Mouse (Mus musculus) hindbrain, embryonic 11.5 days (tissue): ENCODE measurements around the gene Zdhhc14. TPM values are rescaled to one million over a fixed set of nuclear protein-coding genes. Genes with fewer than 3 reads are reported as not detected.
A peak's percentile ranks its signal among the peaks of the same experiment; 100 is the strongest.

ENCODE experiments used
- ATAC-seq: fragments of 200-750 bp; cut with Nextera tagmentation; 2 replicates; pipeline ENCODE4 v1.8.0; 2017; ENCODE audit warnings: mild to moderate bottlenecking, moderate TSS enrichment, moderate library complexity; ENCODE audit not compliant: low FRiP score
- DNase-seq: peaks from one replicate; pipeline ENCODE4 v3.0.0-alpha.2; 2015; ENCODE audit warnings: low spot score
- H3K27ac ChIP-seq: fragments of 300-500 bp; sonication (generic); 2 replicates; pipeline ENCODE4 v1.5.1; 2014; ENCODE audit warnings: mild to moderate bottlenecking, low read depth, low read length
- H3K27me3 ChIP-seq: fragments of 300-500 bp; sonication (generic); 2 replicates; pipeline ENCODE4 v1.6.1; 2014; ENCODE audit warnings: mild to moderate bottlenecking, low read length, moderate library complexity, mixed read lengths; ENCODE audit not compliant: control insufficient read depth, insufficient read depth
- H3K36me3 ChIP-seq: fragments of 300-500 bp; sonication (generic); 2 replicates; pipeline ENCODE4 v1.6.1; 2014; ENCODE audit warnings: mild to moderate bottlenecking, low read length, moderate library complexity, mixed read lengths; ENCODE audit not compliant: control insufficient read depth, insufficient read depth
- H3K4me1 ChIP-seq: fragments of 300-500 bp; sonication (generic); replicated peaks from 2 replicates; pipeline ENCODE4 v1.6.1; 2014; ENCODE audit warnings: low read length, mixed read lengths; ENCODE audit not compliant: control insufficient read depth, insufficient read depth
- H3K4me2 ChIP-seq: fragments of 300-500 bp; sonication (generic); replicated peaks from 2 replicates; pipeline ENCODE4 v1.6.1; 2014; ENCODE audit warnings: mild to moderate bottlenecking, low read depth, low read length
- H3K4me3 ChIP-seq: fragments of 300-500 bp; sonication (generic); 2 replicates; pipeline ENCODE4 v1.5.1; 2014; ENCODE audit warnings: low read depth, low read length
- H3K9ac ChIP-seq: fragments of 300-500 bp; sonication (generic); 2 replicates; pipeline ENCODE4 v1.6.1; 2014; ENCODE audit warnings: low read depth, low read length
- H3K9me3 ChIP-seq: fragments of 300-500 bp; sonication (generic); 2 replicates; pipeline ENCODE4 v1.6.1; 2016; ENCODE audit warnings: low read length; ENCODE audit not compliant: control insufficient read depth
- WGBS: fragments of 180-500 bp; shearing (Covaris S2); extraction: QIAGEN DNeasy Blood & Tissue Kit; methylation state at CpG from one replicate; pipeline ENCODE4 v1.1.7; 2014; 5-methylcytosine and 5-hydroxymethylcytosine counted together
- polyA plus RNA-seq: library from polyadenylated mRNA; unstranded; fragments of >200 nt; fragmentation: Nextera tagmentation; extraction: Ambion mirVana; gene quantifications from 2 replicates; pipeline ENCODE4 v1.2.1, GENCODE M21; 2014

Gene Zdhhc14
- polyA plus RNA-seq, 1 experiment from 2014 or later: 2.6 TPM

GRCm38 (mm10) chr17:5747539-5748500 is 255.5 kb downstream of the Zdhhc14 start:
- Histone ChIP-seq H3K27me3 (no peaks in the 10 kb centered on the region), H3K9me3 (no peaks in the 10 kb centered on the region), H3K4me3 (no peak overlapping the region), H3K4me1 (no peaks in the 10 kb centered on the region), H3K27ac (no peak overlapping the region), H3K36me3 (no peaks in the 10 kb centered on the region), H3K4me2 (no peak overlapping the region), H3K9ac (no peak overlapping the region)
- DNase-seq (no peak), ATAC-seq (no peak)
- WGBS: 83% methylated on average over 16 of the region's 16 CpGs

- H3K9ac ChIP-seq: no peak overlapping the region
- DNase-seq: peak; percentile 71
- no peaks in the 10 kb centered on the region for H3K36me3 ChIP-seq
- H3K4me2 ChIP-seq: no peak overlapping the region
- H3K27ac ChIP-seq: no peak overlapping the region
- H3K9me3 ChIP-seq: no peaks in the 10 kb centered on the region
- ATAC-seq: no peak
- H3K27me3 ChIP-seq: no peaks in the 10 kb centered on the region
- WGBS: 16% methylated on average over 4 of the region's 4 CpGs
- H3K4me1 ChIP-seq: no peaks in the 10 kb centered on the region
- H3K4me3 ChIP-seq: no peak overlapping the region
These were observed 256.1 kb downstream of the Zdhhc14 start for GRCm38 (mm10) chr17:5748501-5748894.

GRCm38 (mm10) chr17:5750278-5750677 is 257.9 kb downstream of the Zdhhc14 start:
- WGBS: 83% methylated on average over 4 of the region's 4 CpGs
- ATAC-seq: no peak
- Histone ChIP-seq H3K4me3 (no peak overlapping the region), H3K27me3 (no peaks in the 10 kb centered on the region), H3K9me3 (no peaks in the 10 kb centered on the region), H3K9ac (no peak overlapping the region), H3K4me2 (no peak overlapping the region), H3K36me3 (no peaks in the 10 kb centered on the region), H3K4me1 (no peaks in the 10 kb centered on the region), H3K27ac (no peak overlapping the region)
- no peak for DNase-seq

- H3K4me3 ChIP-seq: no peak overlapping the region
- H3K9me3 ChIP-seq: no peaks in the 10 kb centered on the region
- WGBS: 82% methylated on average over 3 of the region's 3 CpGs
- H3K9ac ChIP-seq: no peak overlapping the region
- H3K27me3 ChIP-seq: no peaks in the 10 kb centered on the region
- H3K27ac ChIP-seq: no peak overlapping the region
- H3K36me3 ChIP-seq: no peaks in the 10 kb centered on the region
- DNase-seq: no peak
- ATAC-seq: no peak
- H3K4me1 ChIP-seq: no peaks in the 10 kb centered on the region
- H3K4me2 ChIP-seq: no peak overlapping the region
These were observed 258.7 kb downstream of the Zdhhc14 start for GRCm38 (mm10) chr17:5751066-5751465.

GRCm38 (mm10) chr17:5752322-5752715 is 260.0 kb downstream of the Zdhhc14 start:
- 0 out of 2 replicates have a peak overlapping the region, but pooled peaks have one; percentile 71 for H3K9ac ChIP-seq
- WGBS: 21% methylated on average over 2 of the region's 2 CpGs
- no peaks in the 10 kb centered on the region for H3K4me1 ChIP-seq
- H3K27ac ChIP-seq: no peak overlapping the region
- ATAC-seq (peak; percentile 26; the same call in 1 of the 2 replicates), DNase-seq (no peak)
- H3K27me3 ChIP-seq: no peaks in the 10 kb centered on the region
- H3K4me3 ChIP-seq: peak overlapping the region; percentile 39; the same call in 1 of the 2 replicates
- no peaks in the 10 kb centered on the region for H3K9me3 ChIP-seq
- H3K4me2 ChIP-seq: peak overlapping the region; percentile 76; the same call in 1 of the 2 replicates
- no peaks in the 10 kb centered on the region for H3K36me3 ChIP-seq

DNA sequence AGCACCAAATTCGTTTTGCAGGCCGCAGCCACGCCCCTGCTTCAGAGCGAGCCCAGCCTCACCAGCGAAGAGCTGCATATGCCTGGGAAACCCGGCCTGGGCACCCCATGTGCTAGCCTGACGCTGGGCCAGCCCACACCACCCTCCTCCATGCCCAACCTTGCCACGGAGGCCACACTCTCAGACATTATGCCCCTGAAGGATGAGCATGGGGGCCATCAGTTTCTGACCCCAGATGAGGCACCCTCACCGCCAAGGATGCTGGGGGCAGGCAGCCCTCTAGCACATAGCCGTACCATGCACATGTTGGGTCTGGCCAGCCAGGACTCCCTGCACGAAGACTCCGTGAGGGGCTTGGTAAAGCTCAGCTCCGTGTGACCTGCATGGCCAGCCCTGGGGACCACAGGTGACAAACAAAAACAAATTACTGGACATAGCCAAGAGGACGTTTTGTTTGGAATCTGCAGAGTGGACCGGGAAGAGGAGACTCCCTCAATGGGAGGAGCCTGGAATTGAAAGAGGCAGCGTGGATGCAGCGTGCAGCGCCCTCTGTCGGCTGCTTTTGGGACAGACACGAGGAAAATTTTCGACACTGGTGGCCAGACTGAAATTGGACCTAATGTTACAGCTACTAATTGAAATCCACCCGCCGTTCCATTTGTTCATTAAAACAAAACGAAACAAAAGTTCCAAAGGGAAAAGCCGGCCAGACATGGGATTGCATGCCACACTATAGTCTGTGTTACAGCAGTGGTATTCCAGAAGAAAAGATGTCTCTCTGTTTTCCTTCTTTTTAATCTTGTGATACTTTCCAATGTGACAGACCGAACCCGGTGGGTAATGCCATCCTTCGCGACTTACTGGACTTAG is 260.6 kb downstream of the Zdhhc14 start:
- peak; percentile 80 for ATAC-seq
- WGBS: 12% methylated on average over 29 of the region's 29 CpGs
- Histone ChIP-seq H3K4me3 (peak overlapping the region; percentile 39), H3K9ac (peak overlapping the region; percentile 71), H3K27me3 (no peaks in the 10 kb centered on the region), H3K4me1 (no peaks in the 10 kb centered on the region), H3K36me3 (no peaks in the 10 kb centered on the region), H3K27ac (no peak overlapping the region), H3K9me3 (no peaks in the 10 kb centered on the region), H3K4me2 (peak overlapping the region; percentile 76)
- DNase-seq: peak; percentile 94

DNA sequence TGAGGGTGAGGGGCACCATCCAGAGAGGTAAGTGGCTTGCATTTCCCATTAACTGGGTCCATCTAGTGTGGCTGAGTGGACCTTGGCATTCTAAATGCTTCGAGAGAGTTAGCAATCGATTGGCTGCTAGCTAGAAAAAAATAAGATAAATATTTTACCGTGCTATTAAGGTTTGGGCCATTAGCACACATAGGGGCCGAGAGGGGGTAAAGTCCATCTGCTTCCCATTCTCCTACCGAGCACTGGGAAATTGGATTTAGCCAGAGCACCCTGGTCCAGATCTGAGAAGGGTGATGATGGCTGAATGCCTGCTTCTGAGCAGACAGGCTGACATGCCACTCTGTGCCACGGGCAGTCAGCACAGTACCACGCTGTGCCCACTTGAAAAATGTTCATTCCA is 263.1 kb downstream of the Zdhhc14 start:
- no peak for ATAC-seq
- Histone ChIP-seq H3K9ac (no peak overlapping the region), H3K27me3 (no peaks in the 10 kb centered on the region), H3K4me1 (no peaks in the 10 kb centered on the region), H3K36me3 (no peaks in the 10 kb centered on the region), H3K4me2 (no peak overlapping the region), H3K27ac (no peak overlapping the region), H3K4me3 (no peak overlapping the region), H3K9me3 (no peaks in the 10 kb centered on the region)
- 83% methylated on average over 7 of the region's 7 CpGs for WGBS
- no peak for DNase-seq

- Histone ChIP-seq H3K4me2 (no peak overlapping the region), H3K9me3 (no peaks in the 10 kb centered on the region), H3K36me3 (no peaks in the 10 kb centered on the region), H3K9ac (no peak overlapping the region), H3K4me1 (no peaks in the 10 kb centered on the region), H3K27ac (no peak overlapping the region), H3K4me3 (no peak overlapping the region), H3K27me3 (no peaks in the 10 kb centered on the region)
- ATAC-seq (no peak), DNase-seq (no peak)
- 72% methylated on average over 5 of the region's 5 CpGs for WGBS
These were observed 263.7 kb downstream of the Zdhhc14 start for GRCm38 (mm10) chr17:5756065-5756464.
